Mouse (Mus musculus) layer of hippocampus, postnatal 25 days (tissue): ENCODE data around the gene 2410137M14Rik. TPM values are rescaled to one million over a fixed set of nuclear protein-coding genes. Genes with fewer than 3 reads are reported as not detected.
"Not testable (repeated sequence)": the region's sequence is repeated elsewhere in the genome, so short reads cannot be mapped to it uniquely, and the experiment has no call there.

ENCODE experiments used
- DNase-seq, 2 experiments: peaks; one replicate each; pipeline ENCODE4 v3.0.0; 2022; ENCODE audit warnings: mixed read lengths in 2 of 2, low spot score in 1 of 2; ENCODE audit errors: extremely low spot score in 1 of 2
- total RNA-seq, 2 experiments: library from RNA; stranded (reverse); gene quantifications; 2 replicates each; pipeline ENCODE4 v1.2.3; 2021

Gene 2410137M14Rik
- total RNA-seq, 2 experiments from 2014 or later: 0.32 TPM; not detected in 1

DNA sequence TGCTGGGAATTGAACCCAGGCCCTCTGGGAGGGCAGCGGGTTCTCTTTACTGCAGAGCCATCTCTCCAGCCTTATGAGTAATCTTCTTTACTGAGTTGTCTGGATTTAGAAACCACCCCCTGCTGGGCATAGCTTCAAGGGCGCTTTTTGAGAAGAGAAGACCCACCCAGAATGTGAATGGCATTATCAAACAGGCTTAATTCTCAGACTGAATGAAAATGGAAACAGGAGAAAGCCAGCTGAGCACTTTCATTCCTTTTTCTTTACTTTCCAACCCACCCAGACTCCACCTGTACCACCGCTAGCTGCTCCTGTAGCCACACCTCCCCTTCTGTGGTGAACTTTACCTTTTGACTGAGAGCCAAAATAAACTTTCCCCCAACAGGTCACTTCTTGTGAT, 14.4 kb upstream of the 2410137M14Rik start:
- DNase-seq: no peak

DNA sequence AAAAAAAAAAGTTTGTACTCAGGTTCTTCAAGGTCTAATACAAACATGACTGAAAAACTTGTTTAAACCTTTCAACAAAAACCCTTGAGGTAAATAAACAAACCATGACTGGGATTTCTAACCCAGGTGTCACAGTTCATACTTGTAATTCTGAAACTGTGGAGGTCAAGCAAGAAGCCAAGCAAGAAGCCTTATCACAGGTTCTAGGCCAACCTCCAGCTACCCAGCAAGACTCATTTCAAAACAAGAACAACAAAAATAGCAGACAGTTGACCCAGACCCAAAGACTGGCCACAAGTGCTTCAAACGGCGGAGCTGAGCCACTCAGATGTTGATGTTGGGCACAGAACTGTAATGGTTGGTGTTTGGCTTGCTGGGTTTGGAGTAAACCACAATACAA, 13.5 kb upstream of the 2410137M14Rik start:
- no peak for DNase-seq

DNA sequence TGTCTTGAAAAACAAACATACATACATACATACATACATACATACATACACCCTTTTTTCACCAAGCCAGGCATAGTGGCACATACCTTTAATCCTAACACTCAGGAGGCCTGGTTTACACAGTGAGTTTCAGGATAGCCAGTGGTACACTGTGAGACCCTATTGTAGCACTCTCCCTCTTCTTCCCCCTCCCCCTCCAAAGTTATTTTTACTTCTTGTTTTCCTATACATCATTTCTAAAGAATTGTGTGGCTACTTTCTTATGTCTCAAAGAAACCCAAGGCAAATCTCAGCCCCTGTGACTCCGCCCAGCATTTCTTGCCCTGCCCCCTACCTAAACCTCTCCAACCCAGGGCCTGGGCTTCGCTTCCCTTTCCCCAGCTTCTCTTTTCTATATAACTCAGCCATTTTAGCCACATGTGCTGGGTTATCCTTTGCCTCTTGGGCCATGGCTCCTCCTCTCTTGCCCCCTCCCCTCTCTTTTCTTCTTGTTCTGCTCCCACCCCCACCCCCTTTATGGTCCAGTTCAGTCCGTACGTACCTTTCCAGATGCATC, 12.8 kb upstream of the 2410137M14Rik start:
- no peak for DNase-seq

DNA sequence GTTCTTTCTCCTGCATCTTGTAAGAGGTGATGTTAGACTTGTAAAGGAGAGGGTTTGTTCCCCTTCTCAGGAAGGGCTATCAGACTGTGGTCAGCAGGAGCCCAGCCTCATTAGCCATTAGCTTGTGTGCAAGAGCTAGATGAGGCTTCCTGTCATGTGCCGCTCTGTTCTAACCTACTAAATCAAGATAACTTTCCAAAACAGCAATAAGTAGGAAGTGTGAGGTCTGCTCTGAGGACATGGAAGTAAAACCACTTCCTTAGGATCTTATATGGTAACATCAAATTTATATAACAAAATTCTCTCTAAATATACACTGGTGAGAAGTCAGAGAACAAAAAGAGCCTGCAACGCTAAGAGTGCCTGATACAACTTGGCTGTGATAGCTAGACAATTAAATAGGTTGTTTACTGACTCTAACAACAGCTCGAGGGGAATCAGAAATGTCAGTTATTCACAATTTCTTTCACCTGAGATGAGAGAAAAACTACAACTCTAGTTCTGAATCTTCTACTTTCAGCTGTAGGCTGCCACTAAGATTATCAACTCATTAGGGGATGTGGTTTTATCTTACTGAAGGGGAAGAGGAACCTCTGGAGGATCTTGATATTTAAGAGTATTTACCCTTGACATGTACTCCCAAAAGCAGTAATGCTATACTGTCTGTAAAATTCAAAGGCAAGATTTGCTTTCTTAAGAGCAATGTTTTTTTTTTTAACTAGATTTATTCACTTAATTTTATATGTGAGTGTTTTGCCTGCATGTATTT, 11.5 kb upstream of the 2410137M14Rik start:
- DNase-seq: no peak

DNA sequence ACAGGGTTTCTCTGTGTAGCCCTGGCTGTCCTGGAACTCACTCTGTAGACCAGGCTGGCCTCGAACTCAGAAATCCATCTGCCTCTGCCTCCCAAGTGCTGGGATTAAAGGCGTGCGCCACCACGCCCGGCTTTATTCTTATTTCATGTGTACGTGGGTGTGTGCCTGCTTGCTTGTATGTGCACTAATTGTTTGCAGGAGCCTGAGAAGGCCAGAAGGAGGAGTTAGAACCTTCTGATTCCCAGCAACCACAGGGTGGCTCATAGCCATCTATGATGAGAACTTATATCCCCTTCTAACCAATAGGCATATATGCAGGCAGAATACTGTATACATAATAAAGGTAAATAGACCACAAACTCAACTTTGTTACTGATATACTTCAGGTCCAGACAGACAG, 9.6 kb upstream of the 2410137M14Rik start:
- DNase-seq: not testable (repeated sequence)

DNA sequence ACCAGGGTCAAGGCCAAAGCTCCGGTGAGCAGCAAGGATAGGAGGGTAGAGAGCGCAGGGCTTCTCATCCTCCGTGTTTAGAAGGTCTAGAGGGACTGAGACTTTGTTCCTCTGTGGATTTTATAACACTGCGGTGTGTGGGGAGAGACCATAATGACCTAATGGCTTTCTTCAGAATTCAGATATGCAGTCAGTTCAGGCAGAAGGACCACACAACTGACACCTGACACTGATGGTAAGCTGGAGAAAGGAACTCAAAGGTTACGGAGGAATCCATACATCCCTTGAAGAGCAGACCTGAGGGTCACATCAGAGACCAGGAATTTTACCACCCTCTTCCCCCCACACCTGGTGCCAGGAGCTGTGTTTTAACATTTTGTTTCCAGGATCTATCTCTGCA, 8.4 kb upstream of the 2410137M14Rik start, which contains the start of gene H2-M5:
Gene H2-M5, minus strand, starts transcription at position 101 of the 400 bp plus-strand sequence.
- DNase-seq: no peak

DNA sequence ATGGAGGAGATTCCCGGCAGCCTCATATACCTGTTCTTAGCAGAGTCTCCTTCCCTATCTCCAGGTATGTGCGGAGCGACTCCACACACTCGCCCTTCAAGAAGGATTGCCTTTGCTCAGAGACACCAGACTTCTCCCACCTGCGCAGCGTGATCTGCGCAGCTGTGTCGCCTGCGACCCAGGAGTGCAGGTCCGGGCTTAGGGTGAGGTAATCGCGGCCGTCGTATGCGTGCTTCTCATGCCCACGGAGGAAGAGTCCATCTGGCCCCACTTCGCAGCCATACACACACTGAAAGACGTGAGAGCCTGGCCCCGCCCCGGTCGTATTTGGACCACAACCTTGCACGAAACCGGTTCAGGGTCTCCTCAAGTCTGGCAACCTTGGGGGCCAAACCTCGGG, 7.4 kb upstream of the 2410137M14Rik start:
- DNase-seq: no peak

DNA sequence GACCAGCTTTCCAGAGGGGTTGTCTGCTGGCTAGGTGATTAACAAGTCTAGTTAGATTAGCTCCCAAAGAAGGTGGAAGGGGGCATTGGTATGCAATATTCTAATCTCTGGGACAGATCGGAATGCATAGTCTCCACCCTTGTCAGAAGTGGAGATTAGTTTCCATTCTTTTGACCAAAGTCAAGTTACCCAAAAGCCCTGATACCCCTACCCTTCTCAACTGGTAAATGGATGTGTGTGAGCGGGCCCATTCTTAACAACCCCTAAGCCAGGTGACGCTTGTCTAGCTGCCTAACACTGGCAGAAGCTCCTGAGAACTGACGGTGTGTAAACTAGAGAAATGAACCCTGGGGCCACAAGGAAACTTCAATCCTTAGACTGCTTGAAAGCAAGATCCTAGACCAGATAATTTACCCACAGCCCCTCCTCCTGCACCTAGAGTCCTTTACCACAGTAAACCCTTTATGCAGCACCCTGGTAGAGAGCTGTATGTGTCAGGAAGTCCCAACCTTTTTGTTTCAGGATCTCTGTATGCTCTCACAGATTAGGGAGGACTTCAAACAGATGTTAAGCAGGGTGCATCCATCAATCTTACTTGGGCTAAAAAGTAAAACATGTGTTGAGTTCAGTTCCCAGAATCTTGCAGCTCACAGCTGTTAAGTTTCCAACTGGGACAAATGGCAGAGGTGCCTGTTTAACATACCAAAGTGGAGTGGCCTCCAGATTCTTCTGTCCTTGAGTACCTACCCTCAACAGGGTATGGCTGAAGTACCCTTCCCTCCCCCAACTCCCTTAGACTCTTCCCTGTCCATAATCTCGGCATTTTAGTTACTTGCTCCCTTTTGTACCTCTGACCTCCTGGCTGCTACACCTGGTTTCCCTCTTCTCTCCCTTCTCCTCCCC, 1.5 kb upstream of the 2410137M14Rik start:
- no peak for DNase-seq

DNA sequence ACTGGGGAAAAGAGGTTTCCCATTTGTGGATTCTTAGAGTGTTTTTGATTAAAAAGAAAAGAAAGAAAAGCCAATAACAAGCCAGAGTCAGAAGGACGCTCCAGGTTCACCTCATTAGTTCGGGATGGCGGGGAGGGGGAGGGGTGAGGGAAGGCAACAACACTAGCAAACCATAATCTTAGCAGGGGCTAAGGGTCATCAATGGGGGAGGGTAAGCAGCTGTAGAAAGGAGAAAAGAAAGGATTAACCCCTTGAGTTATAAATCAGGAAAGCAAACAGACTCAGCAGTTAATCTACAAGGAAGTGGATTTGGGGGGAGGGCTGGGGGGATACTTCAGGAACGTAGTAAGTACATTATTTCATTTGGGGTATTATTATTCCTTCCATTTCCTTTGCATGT, 808 bp upstream of the 2410137M14Rik start:
- no peak for DNase-seq

DNA sequence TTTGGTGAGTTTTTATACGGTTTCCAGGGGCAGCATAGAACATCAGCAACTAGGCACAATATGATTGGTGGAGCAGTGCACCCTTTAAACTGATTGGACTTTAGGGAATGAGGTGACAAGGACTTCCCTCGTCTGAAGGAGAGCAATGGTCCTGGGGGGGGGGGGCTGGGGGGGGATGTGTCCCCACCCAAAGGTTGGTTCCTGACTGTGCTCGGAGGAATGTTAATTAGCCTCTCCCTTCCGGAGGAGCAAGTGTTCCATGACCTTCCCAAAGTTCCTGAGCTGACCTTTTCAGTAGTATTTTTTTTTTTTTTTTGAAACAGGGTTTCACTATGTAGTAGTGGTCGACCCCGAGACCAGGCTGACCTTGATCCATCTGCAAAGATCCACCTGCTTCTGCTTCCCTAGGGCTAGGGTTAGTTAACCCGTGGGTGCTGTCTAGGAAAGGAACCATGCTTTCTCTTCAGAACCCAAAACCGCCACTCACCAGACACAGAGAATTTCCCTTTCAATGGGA, 7.7 kb downstream of the 2410137M14Rik start:
- DNase-seq: no peak

DNA sequence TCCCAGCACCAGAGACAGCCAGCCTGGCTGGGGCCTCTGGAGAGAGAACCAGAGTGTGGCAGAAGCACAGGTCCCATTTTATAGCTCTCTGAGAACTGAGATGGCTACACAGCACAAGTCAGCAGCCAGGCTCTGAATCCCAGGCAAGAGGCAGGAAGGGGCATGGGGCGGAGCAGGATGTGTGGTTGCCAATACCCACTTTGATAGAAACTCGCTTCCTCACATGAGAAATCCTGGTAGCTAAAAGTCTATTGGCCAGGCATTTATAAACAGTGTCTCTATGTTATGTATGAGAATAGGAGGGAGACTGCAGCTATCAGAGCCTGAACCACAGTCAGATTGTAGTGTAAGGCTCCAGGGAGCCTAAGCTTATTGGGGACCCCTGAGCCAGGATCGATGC, 8.2 kb downstream of the 2410137M14Rik start:
- no peak for DNase-seq

DNA sequence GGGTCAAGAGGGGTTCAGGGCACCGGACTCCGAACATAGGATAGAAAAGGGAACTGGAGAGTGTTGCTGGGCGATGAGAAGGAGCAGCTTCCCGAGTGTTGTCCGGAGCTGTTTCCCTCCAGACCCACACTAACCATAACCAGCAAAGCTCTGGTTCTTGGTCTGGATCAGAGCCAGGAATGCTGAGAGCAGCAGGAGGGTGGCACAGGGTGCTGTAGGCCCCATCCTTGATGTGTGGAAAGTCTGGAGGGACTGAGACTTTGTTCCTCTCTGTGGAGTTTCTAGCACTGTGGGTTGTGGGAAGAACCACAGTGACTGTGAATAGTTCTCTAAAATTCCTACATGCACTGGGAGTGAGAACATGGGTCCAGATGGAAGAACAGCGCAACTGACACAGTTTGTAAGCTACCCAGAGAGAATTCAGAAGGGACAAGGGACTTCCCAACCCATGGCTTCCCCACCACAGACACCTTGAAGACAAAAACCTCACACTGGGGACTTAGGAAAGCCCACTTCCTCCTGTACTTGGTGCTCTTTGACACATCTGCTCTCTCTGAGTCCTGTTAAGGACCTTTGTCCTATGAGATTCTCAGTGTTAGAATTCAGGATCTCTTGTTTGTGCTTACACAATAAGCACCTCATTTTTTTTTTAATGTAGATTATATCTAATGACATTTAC, 9.7 kb downstream of the 2410137M14Rik start:
- DNase-seq: no peak

DNA sequence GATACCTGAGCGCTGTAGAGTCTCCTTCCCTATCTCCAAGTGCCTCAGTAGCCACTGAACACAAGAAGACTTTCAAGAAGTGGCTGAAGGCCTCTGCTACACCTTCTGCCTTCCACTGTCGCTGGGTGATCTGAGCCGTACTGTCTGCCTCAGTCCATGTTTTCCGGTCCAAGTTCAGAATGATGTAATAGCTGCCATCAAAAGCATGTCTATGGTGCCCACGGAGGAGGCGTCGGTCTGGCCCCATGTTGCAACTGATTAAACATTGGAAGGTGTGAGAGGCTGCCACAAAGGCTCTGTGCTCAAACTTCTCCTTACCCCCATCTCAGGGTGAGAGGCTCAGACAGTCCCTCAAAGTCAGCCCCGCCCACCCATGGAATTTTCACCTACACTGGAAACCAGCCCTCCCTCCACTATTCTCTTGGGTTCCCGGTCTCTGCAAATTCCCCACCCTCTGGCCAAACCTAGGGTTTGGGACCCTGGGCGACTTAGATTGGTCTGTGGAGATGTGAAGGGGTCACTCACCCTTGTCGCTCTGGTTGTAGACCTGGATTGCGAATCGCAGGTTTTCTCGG, 10.6 kb downstream of the 2410137M14Rik start:
- DNase-seq: no peak

DNA sequence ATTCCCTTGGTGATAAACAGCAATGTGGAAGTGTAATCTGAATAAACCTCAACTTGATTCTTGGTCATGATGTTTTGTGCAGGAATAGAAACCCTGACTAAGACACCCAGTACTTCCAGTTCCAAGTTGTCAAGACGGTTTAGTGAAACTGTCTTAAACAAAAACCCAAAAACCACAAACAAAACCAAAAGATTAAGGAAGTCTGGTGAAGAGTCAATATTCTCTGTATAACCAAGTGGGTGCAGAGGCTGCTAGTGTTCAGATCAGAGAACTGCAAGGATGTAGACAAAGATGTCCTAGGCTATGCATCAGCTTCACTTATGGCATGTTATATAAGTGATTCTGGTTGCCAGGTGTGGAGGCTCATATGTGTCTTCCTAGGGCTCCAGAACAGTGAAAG, 14.2 kb downstream of the 2410137M14Rik start:
- DNase-seq: no peak

DNA sequence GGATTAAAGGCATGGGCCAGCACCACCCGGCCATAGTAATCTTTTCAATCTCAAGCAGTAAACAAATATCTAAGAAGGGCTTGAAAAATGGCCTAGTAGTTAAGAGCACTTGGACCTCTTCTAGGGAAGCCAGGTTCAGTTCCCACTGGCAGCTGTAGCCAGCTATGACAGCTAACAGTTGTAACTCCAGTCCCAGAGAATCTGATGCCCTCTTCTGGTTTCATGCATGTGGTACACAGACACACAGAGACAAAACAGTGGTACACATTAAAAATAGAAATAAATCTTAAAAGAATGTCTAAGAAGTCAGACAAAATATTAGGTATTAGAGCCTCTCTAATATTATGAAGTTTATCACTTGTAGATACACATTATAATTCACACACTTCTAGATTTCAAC, 19.9 kb downstream of the 2410137M14Rik start:
- no peak for DNase-seq

DNA sequence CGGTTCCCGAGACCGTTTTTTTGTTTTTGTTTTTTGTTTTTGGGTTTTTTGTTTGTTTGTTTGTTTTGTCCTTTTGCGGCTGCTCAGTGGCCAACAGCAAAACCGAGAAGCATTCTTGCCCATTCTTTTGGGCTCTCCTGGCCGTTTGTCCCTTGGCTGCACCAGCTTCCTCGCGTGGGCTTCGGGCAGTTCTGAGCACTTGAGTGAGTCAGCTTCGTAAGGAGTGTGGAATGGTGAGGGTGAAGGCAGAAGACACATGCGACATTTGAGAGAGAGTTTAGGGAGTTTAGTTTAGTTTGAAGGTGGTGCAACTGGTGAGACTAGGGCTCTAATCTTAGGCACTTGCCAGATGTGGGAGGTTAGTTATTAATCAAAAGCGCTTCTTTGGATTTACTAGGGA, 22.2 kb downstream of the 2410137M14Rik start:
- DNase-seq: no peak

DNA sequence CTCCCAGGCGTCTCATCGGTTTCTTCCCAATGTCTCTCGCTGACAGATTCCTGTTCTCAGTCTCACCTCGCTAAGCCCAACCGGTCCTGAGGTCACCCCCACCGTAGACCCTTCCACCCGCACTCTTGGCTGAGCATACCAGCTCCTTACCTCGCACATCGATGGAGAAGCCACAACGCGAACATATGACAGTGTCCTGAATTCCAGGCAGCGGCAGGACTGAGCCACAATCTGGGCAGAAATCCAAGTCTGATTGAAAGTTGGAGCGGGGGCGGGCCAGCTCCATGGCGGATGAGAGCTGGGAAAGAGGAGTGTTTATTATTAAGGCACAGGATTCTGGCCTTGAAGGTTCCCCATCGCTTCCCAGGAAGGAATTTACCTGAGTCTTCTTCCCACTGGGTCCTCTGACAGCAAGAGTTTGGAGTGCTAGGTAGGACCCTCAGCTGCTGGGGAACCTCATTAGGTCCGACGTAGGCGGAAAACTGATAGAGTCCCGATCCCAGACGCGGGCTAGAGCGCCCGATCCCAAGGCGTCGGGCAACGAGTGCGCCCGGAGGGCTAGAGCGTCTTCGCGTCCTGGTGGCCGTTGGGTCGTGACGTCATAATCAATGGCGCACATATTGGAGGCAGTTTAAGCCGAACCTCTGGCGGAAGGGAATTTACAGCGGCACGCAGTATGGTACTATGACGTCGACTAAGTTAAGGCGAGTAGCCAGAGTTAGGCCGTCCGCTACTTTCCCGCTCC, 22.9 kb downstream of the 2410137M14Rik start, which contains the start of the genes Znrd1 and Znrd1as:
Gene Znrd1, minus strand, starts transcription at position 561 of the 745 bp plus-strand sequence.
Gene Znrd1as, plus strand, starts transcription at position 594 of the 745 bp plus-strand sequence.
- DNase-seq: peak; percentile 84 to 88

DNA sequence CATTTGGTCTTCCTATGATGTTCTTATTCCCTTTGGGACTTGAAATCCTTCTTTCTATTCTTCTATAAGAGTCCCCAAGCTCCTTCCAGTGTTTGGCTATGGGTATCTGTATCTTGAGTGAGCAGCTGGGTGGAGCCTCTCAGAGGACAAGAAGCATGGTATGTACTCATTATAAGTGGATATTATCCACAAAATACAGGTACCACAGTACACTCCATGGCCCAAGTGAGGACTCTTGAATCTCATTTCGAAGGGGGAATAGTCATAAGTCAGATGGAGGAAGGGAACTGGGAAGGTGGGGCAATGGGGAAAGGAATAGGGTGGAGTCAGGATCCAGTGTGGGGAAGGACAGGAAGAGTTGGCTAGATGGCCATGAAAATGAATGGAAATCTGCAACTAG, 28.0 kb downstream of the 2410137M14Rik start:
- DNase-seq: no peak

DNA sequence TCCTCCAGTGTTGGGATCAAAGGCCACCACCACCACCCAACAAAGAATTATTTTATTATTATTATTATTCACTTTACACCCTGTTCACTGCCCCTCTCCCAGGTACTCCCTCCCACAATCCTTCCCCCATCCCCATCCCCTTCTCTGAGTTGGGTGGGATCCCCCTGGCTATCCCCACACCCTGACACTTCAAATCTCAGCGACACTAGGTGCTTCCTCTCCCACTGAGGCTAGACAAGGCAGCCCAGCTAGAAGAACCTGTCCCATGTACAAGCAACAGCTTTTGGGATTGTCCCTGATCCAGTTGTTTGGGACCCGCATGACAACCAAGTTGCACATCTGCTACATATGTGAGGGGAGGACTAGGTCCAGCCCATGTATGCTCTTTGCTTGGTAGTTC, 28.4 kb downstream of the 2410137M14Rik start:
- DNase-seq: no peak
